Mouse (Mus musculus): ENCODE results near the gene Bex6.
"Not testable (repeated sequence)": the region's sequence is repeated elsewhere in the genome, so short reads cannot be mapped to it uniquely, and the experiment has no call there.

Gene Bex6

GRCm38 (mm10) chr16:32174340-32175005 lies 5.2 kb upstream of the Bex6 start:
- no peak for DNase-seq (ENCODE audit: low read depth, low spot score)

GRCm38 (mm10) chr16:32175029-32175428 lies 4.6 kb upstream of the Bex6 start:
- DNase-seq (ENCODE audit: low read depth, low spot score): no peak

- no peak for DNase-seq (ENCODE audit: low read depth, low spot score)
Observed at GRCm38 (mm10) chr16:32176896-32177686, 2.5 kb upstream of the Bex6 start.

GRCm38 (mm10) chr16:32186056-32186455 lies 6.4 kb downstream of the Bex6 start:
- no peak for DNase-seq (ENCODE audit: low read depth, low spot score)

- DNase-seq (ENCODE audit: low read depth, low spot score): peak; percentile 22
Observed at GRCm38 (mm10) chr16:32189109-32189508, 9.5 kb downstream of the Bex6 start.

- DNase-seq (ENCODE audit: low read depth, low spot score): no peak
Observed at GRCm38 (mm10) chr16:32190011-32190441, 10.4 kb downstream of the Bex6 start.

GRCm38 (mm10) chr16:32200256-32201003 lies 20.8 kb downstream of the Bex6 start:
- no peak for DNase-seq (ENCODE audit: low read depth, low spot score)

GRCm38 (mm10) chr16:32201004-32201325 lies 21.3 kb downstream of the Bex6 start:
- DNase-seq (ENCODE audit: low read depth, low spot score): no peak

GRCm38 (mm10) chr16:32202681-32203080 lies 23.1 kb downstream of the Bex6 start:
- no peak for DNase-seq (ENCODE audit: low read depth, low spot score)

- DNase-seq (ENCODE audit: low read depth, low spot score): no peak
Observed at GRCm38 (mm10) chr16:32204902-32205301, 25.3 kb downstream of the Bex6 start.

- DNase-seq (ENCODE audit: low read depth, low spot score): no peak
Observed at GRCm38 (mm10) chr16:32214156-32214555, 34.5 kb downstream of the Bex6 start.

GRCm38 (mm10) chr16:32214804-32215576 lies 35.4 kb downstream of the Bex6 start:
- DNase-seq (ENCODE audit: low read depth, low spot score): no peak

GRCm38 (mm10) chr16:32221803-32222202 lies 42.2 kb downstream of the Bex6 start:
- DNase-seq (ENCODE audit: low read depth, low spot score): no peak

- no peak for DNase-seq (ENCODE audit: low read depth, low spot score)
Observed at GRCm38 (mm10) chr16:32222399-32222798, 42.8 kb downstream of the Bex6 start.

GRCm38 (mm10) chr16:32232050-32232449 lies 52.4 kb downstream of the Bex6 start:
- DNase-seq (ENCODE audit: low read depth, low spot score): not testable (repeated sequence)
